Mouse (Mus musculus) liver, embryonic 16.5 days (tissue): ENCODE results near the gene Mical3. TPM values are rescaled to one million over a fixed set of nuclear protein-coding genes. Genes with fewer than 3 reads are reported as not detected.

Experiments used
- ATAC-seq: fragments of 200-750 bp; cut with Nextera tagmentation; 2 replicates; pipeline ENCODE4 v1.8.0; 2017; ENCODE audit warnings: low read depth, mild to moderate bottlenecking, moderate number of reproducible peaks, moderate library complexity
- H3K27ac ChIP-seq: fragments of 300-500 bp; sonication (generic); 2 replicates; pipeline ENCODE4 v1.5.1; 2014; ENCODE audit warnings: mild to moderate bottlenecking, low read length
- H3K27me3 ChIP-seq: fragments of 300-500 bp; sonication (generic); 2 replicates; pipeline ENCODE4 v1.6.1; 2014; ENCODE audit warnings: low read depth, low read length, mixed read lengths; ENCODE audit not compliant: control insufficient read depth, insufficient read depth
- H3K36me3 ChIP-seq: fragments of 300-500 bp; sonication (generic); 2 replicates; pipeline ENCODE4 v1.6.1; 2014; ENCODE audit warnings: mild to moderate bottlenecking; ENCODE audit not compliant: control insufficient read depth, insufficient read depth
- H3K4me1 ChIP-seq: fragments of 300-500 bp; sonication (generic); 2 replicates; pipeline ENCODE4 v1.6.1; 2014; ENCODE audit warnings: low read depth, low read length, mixed read lengths; ENCODE audit not compliant: control insufficient read depth
- H3K4me2 ChIP-seq: fragments of 300-500 bp; sonication (generic); 2 replicates; pipeline ENCODE4 v1.6.1; 2014; ENCODE audit warnings: low read depth, low read length, mixed read lengths
- H3K4me3 ChIP-seq: fragments of 300-500 bp; sonication (generic); 2 replicates; pipeline ENCODE4 v1.5.1; 2014; ENCODE audit warnings: low read depth, mild to moderate bottlenecking, low read length
- H3K9ac ChIP-seq: fragments of 300-500 bp; sonication (generic); 2 replicates; pipeline ENCODE4 v1.6.1; 2014; ENCODE audit warnings: low read depth, low read length
- H3K9me3 ChIP-seq: fragments of 300-500 bp; sonication (generic); replicated peaks from 2 replicates; pipeline ENCODE4 v1.6.1; 2016; ENCODE audit warnings: low read length; ENCODE audit not compliant: control insufficient read depth
- WGBS: fragments of 180-500 bp; shearing (Covaris S2); extraction: QIAGEN DNeasy Blood & Tissue Kit; methylation state at CpG from one replicate; pipeline ENCODE4 v1.1.7; 2014; ENCODE audit not compliant: insufficient replicate concordance; 5-methylcytosine and 5-hydroxymethylcytosine counted together
- polyA plus RNA-seq: library from polyadenylated mRNA; unstranded; fragments of >200 nt; fragmentation: Nextera tagmentation; extraction: Ambion mirVana; gene quantifications from 2 replicates; pipeline ENCODE4 v1.2.1, GENCODE M21; 2015

Mical3 gene
- polyA plus RNA-seq, 1 experiment from 2014 or later, result 9.2 TPM

DNA sequence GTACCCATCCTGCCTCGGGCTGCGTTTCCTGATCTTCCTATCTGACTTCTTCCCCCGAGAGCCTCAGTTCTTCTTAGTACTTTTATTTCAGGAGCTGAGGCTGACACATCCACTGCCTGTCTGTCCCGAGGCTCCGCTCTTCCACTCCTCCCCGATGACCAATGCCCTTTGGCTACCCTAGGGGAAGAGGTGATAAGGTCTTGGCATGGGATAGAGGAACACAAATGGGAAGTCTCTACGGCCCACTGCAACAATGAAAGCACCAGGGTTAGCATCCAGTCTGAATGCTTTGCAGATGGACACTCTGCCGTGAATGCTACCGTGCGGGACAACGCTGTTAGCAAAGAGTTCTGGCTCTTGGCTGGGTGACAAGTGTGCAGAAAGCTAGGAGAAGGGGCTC, 116.5 kb downstream of the Mical3 start:
- Histone ChIP-seq H3K4me2 (no peak overlapping the region), H3K9me3 (no peaks in the 10 kb centered on the region), H3K27me3 (no peaks in the 10 kb centered on the region), H3K4me3 (no peak overlapping the region), H3K4me1 (peaks cover 4% of the 10 kb centered on the region; the same call in 1 of the 2 replicates), H3K27ac (no peak overlapping the region), H3K36me3 (peaks cover under 1% of the 10 kb centered on the region), H3K9ac (no peak overlapping the region)
- 79% methylated on average over 11 of the region's 11 CpGs for WGBS
- ATAC-seq, result no peak

DNA sequence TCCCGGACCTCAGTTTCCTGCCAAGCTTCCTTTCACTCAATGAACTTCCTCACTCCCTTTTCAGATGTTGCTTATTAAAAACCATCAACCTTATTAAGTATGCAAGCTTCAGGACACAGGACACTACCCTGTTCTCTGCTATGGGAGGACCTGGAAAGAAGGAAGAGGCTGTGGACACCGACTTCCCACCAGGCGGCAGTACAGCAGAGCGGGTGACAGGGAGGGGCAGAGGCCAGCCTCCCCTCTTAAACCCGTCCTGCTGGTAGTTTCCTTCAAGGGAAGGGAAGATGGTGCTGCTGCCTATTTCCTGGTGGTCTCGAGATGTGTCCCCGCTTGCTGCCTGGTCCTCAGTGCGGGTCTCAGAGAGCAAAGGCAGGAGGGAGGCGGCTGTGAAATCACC, 117.0 kb downstream of the Mical3 start:
- Histone ChIP-seq H3K27me3 (no peaks in the 10 kb centered on the region), H3K4me1 (peaks cover 4% of the 10 kb centered on the region; the same call in 1 of the 2 replicates), H3K4me2 (no peak overlapping the region), H3K9ac (no peak overlapping the region), H3K36me3 (no peaks in the 10 kb centered on the region; the same call in 1 of the 2 replicates), H3K4me3 (no peak overlapping the region), H3K27ac (no peak overlapping the region), H3K9me3 (no peaks in the 10 kb centered on the region)
- 35% methylated on average over 9 of the region's 9 CpGs for WGBS
- 0 out of 2 replicates have a peak, but pooled peaks have one; percentile 22 for ATAC-seq

DNA sequence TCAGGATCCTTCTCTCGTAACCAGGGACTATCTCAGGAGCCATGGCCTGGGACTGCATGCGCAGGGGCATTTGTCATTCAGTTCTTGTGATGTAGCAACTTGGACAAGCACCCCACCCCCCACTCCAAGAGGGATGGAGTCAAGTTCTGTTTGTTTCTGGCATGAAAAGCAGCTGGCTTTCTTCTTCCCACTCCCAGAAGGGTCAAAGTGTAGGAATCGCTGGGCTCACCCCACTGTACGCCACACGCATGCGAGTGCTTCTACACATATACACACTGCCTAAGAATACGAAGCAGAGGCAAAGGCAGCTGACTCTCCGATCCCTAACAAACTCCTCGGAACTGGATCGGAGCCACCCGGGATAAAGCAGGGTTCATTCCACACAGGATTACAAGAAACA, 119.1 kb downstream of the Mical3 start:
- Histone ChIP-seq H3K4me1 (no peaks in the 10 kb centered on the region), H3K9me3 (no peaks in the 10 kb centered on the region), H3K9ac (no peak overlapping the region), H3K4me2 (no peak overlapping the region), H3K4me3 (no peak overlapping the region), H3K36me3 (peaks cover 4% of the 10 kb centered on the region), H3K27ac (no peak overlapping the region), H3K27me3 (no peaks in the 10 kb centered on the region)
- no peak for ATAC-seq
- 91% methylated on average over 11 of the region's 11 CpGs for WGBS

DNA sequence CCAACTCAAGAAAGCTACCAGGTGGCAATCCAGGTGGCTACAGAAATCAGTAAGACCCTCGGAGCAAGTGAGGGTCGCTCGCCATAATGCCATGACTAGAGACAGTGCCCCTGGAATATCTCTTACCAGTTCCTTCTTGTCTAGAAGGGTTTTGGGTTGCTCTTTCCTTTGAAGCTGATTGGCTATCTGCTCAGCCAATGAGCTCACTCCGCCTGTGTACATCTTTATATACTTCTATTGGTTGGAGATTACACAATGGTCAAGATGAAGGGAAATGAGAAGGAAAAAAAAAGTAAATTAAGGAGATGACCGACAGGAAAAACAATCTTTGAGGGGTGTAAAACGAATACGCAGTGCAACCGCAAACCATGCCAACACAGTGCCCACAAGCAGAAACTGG, 121.1 kb downstream of the Mical3 start:
- H3K9me3 ChIP-seq, result no peaks in the 10 kb centered on the region
- no peak for ATAC-seq
- no peak overlapping the region for H3K4me2 ChIP-seq
- no peaks in the 10 kb centered on the region; the same call in 1 of the 2 replicates for H3K4me1 ChIP-seq
- no peak overlapping the region for H3K9ac ChIP-seq
- WGBS, result 90% methylated on average over 8 of the region's 8 CpGs
- H3K4me3 ChIP-seq, result no peak overlapping the region
- no peak overlapping the region for H3K27ac ChIP-seq
- peaks cover 4% of the 10 kb centered on the region for H3K36me3 ChIP-seq
- H3K27me3 ChIP-seq, result no peaks in the 10 kb centered on the region

DNA sequence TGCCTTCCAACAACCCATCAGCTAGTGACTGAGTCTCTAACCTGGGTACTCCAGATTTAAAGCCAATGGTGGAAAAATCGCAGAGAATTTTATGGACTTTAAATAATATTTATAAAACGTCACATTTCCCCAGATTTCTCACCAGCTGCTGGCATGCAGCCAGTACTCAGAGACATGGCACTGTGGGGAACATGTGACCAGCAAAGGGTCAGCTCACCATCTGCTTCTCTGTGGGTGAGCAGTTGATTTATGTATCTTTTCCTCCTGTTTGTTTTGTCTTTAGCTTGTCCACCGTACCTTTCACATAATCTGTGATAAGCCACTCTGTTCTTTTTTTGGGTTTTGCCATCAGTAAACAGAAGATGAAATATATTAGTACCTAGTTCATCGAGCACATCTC, 125.8 kb downstream of the Mical3 start:
- WGBS, result 79% methylated on average over 4 of the region's 4 CpGs
- Histone ChIP-seq H3K36me3 (peaks cover 22% of the 10 kb centered on the region), H3K9me3 (no peaks in the 10 kb centered on the region), H3K27ac (no peak overlapping the region), H3K27me3 (no peaks in the 10 kb centered on the region), H3K4me2 (no peak overlapping the region), H3K4me1 (no peaks in the 10 kb centered on the region; the same call in 1 of the 2 replicates), H3K9ac (no peak overlapping the region), H3K4me3 (no peak overlapping the region)
- no peak for ATAC-seq

DNA sequence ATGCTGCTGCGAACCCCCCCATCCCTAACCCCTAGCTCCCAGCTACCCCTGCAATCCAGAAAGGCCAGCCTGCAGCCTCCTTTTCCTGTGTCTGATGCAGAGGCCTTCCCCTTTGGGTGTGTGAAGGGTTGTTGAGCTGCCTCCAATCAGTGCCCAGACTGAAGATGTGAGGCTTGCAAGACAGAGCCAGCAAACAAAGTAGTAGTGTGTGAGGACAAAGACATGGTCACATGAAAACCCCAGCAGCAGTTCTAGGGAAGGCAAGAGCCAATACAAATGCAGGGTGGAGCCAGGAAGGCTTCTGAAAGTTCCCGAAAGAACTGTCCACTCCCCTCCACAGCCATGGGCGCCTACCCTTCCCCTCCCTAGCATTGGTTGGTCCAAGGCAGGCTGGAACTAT, 127.8 kb downstream of the Mical3 start:
- no peak for ATAC-seq
- no peak overlapping the region for H3K9ac ChIP-seq
- H3K4me3 ChIP-seq, result no peak overlapping the region
- H3K4me1 ChIP-seq, result no peaks in the 10 kb centered on the region; the same call in 1 of the 2 replicates
- no peak overlapping the region for H3K4me2 ChIP-seq
- H3K27me3 ChIP-seq, result no peaks in the 10 kb centered on the region
- no peak overlapping the region for H3K27ac ChIP-seq
- WGBS, result 76% methylated on average over 3 of the region's 3 CpGs
- no peaks in the 10 kb centered on the region for H3K9me3 ChIP-seq
- H3K36me3 ChIP-seq, result peaks cover 22% of the 10 kb centered on the region

DNA sequence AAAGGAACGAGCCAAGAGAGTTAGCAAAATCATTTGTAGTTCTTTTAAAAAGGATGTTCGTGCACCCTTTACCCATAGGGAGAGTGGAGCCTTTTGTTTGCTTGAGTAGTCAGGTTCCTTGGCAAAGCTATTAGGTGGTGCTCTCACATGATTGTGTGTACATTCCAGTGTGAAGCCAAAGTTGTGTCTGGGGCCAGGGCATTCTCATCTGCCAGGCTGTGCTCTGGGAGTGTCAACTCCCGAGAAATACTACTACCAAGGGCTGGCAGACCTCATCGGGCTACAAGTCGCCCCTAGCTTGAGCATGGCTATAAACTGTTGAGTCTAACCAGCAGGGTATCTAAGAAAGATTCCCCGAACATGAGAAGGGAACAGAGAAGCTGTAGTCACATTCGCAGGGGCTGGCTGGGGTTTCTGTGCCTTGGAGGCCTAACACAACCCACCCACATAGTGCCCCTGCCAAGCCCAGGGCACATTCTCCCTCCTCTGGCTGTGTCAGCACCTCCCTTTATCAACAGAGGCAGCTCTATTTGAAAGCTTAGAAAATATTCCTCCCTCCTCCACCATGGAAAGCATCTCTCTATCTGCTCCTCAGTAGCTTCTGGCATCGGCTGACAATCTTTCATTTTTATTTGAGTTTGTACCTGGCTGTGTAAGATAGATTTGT, 130.8 kb downstream of the Mical3 start:
- WGBS, result 80% methylated on average over 8 of the region's 8 CpGs
- Histone ChIP-seq H3K4me2 (no peak overlapping the region), H3K36me3 (peaks cover 18% of the 10 kb centered on the region)

DNA sequence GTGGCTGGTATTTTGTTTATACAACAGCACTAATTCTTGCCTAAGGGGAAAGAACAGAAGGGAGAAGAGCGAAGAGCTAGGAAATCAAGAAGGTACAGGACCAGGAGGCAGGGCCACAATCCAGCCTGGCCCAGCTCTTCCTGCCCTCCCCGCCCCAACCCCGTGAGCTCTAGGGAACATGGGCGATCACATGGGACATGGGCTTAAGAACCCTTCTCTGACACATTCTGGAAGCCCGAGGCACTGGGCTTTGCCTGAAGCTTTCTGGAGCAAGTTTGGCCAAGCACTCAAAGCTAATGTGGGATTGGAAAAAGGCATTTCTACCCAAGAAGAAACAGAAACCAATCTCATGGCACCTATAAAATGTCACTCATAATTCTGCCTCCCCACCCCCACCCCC, 131.7 kb downstream of the Mical3 start:
- no peak for ATAC-seq
- H3K9me3 ChIP-seq, result no peaks in the 10 kb centered on the region
- no peaks in the 10 kb centered on the region for H3K27me3 ChIP-seq
- H3K36me3 ChIP-seq, result peaks cover 18% of the 10 kb centered on the region
- H3K9ac ChIP-seq, result no peak overlapping the region
- H3K4me3 ChIP-seq, result no peak overlapping the region
- no peaks in the 10 kb centered on the region for H3K4me1 ChIP-seq
- H3K4me2 ChIP-seq, result no peak overlapping the region
- H3K27ac ChIP-seq, result no peak overlapping the region
- WGBS, result 78% methylated on average over 5 of the region's 5 CpGs

More for the DNA sequence above, 130.8 kb downstream of the Mical3 start:
- no peak overlapping the region for H3K9ac ChIP-seq
- no peak overlapping the region for H3K4me3 ChIP-seq
- H3K9me3 ChIP-seq, result no peaks in the 10 kb centered on the region
- no peak overlapping the region for H3K27ac ChIP-seq
- no peaks in the 10 kb centered on the region for H3K27me3 ChIP-seq
- no peaks in the 10 kb centered on the region for H3K4me1 ChIP-seq
- ATAC-seq, result no peak

DNA sequence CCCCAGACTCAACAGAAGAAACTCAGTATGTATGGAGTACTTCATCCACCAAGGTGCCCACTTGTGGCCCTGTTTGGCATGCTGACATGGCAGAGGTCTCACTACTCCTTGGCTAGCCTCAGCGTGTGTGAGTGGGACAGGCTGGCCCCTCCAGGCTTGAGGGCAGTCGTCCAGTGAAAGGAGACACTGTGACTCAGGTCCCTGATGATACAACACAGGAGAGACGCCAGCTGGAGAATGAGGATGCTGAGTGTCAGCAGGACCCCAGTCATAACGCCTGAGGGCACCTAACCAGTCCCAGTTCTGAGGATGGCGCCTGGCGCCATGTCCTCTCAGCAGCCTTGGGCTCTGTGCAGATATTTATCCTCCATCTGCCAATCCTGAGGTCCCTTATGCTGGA, 134.2 kb downstream of the Mical3 start:
- Histone ChIP-seq H3K4me3 (no peak overlapping the region), H3K9me3 (no peaks in the 10 kb centered on the region), H3K27ac (no peak overlapping the region), H3K27me3 (no peaks in the 10 kb centered on the region), H3K36me3 (peaks cover 9% of the 10 kb centered on the region), H3K4me1 (peaks cover 3% of the 10 kb centered on the region), H3K4me2 (no peak overlapping the region), H3K9ac (no peak overlapping the region)
- WGBS, result 87% methylated on average over 6 of the region's 6 CpGs
- ATAC-seq, result no peak
